Mouse (Mus musculus) layer of hippocampus, postnatal 14 days (tissue): Measurements from ENCODE around the gene Dnm2. TPM values are rescaled to one million over a fixed set of nuclear protein-coding genes. Genes with fewer than 3 reads are reported as not detected.

Source experiments
- DNase-seq, 2 experiments: peaks; one replicate each; pipeline ENCODE4 v3.0.0; 2021 to 2022; ENCODE audit warnings: low spot score in 2 of 2, mixed read lengths in 1 of 2
- long read RNA-seq, 2 experiments: library from polyadenylated mRNA; stranded (forward); transcript quantifications; one replicate each; pipeline ENCODE4 v2.0.0; 2021
- total RNA-seq, 2 experiments: library from RNA; stranded (reverse); gene quantifications; 2 replicates each; pipeline ENCODE4 v1.2.3; 2021

The Dnm2 gene
- 10 to 100 TPM; 70.0 to 77.2 TPM for total RNA-seq
- long read RNA-seq, experiment 1, transcript Dnm2-201 (21 exons, 3,502 nt) = major isoform, 5 of 87 reads
- long read RNA-seq, experiment 1, partial matches to known transcripts = 6 of 87 reads
- long read RNA-seq, experiment 1, other reads (novel, unspliced or antisense) = 68 of 87 reads
- long read RNA-seq, experiment 2, transcript Dnm2-202 (20 exons, 3,450 nt) = minor isoform, 6 of 101 reads
- long read RNA-seq, experiment 2, transcript Dnm2-211 (21 exons, 3,510 nt) = minor isoform, 6 of 101 reads
- long read RNA-seq, experiment 2, transcript Dnm2-201 (21 exons, 3,502 nt) = major isoform, 9 of 101 reads
- long read RNA-seq, experiment 2, partial matches to known transcripts = 9 of 101 reads
- long read RNA-seq, experiment 2, other reads (novel, unspliced or antisense) = 70 of 101 reads

GRCm38 (mm10) chr9:21424631-21425555 lies at the start of gene Dnm2:
Gene Dnm2, plus strand, starts transcription at chr9:21424908.
- peak; percentile 100 for DNase-seq

GRCm38 (mm10) chr9:21379195-21379594 lies 45.5 kb upstream of the Dnm2 start:
- DNase-seq = no peak

GRCm38 (mm10) chr9:21380868-21381267 lies 43.8 kb upstream of the Dnm2 start:
- peak in 1 of 2 experiments; percentile 43 for DNase-seq

- no peak for DNase-seq
Observed at GRCm38 (mm10) chr9:21383966-21384365, 40.7 kb upstream of the Dnm2 start.

GRCm38 (mm10) chr9:21392646-21393175 lies 32.0 kb upstream of the Dnm2 start:
- DNase-seq = no peak

- no peak for DNase-seq
Observed at GRCm38 (mm10) chr9:21395692-21396091, 29.0 kb upstream of the Dnm2 start.

- DNase-seq = no peak
Observed at GRCm38 (mm10) chr9:21397170-21397569, 27.5 kb upstream of the Dnm2 start.

- DNase-seq = no peak
Observed at GRCm38 (mm10) chr9:21401042-21401441, 23.7 kb upstream of the Dnm2 start.

GRCm38 (mm10) chr9:21402764-21403253 lies 21.9 kb upstream of the Dnm2 start:
- no peak for DNase-seq

- DNase-seq = no peak
Observed at GRCm38 (mm10) chr9:21403745-21404144, 21.0 kb upstream of the Dnm2 start.

GRCm38 (mm10) chr9:21405525-21405924 lies 19.2 kb upstream of the Dnm2 start:
- no peak for DNase-seq

- no peak for DNase-seq
Observed at GRCm38 (mm10) chr9:21407951-21408350, 16.8 kb upstream of the Dnm2 start.

- DNase-seq = no peak
Observed at GRCm38 (mm10) chr9:21408624-21409023, 16.1 kb upstream of the Dnm2 start.

- DNase-seq = peak; percentile 84 to 90
Observed at GRCm38 (mm10) chr9:21409592-21410317, 15.0 kb upstream of the Dnm2 start.

- DNase-seq = peak; percentile 81 to 90
Observed at GRCm38 (mm10) chr9:21411669-21412550, 12.8 kb upstream of the Dnm2 start, which contains the start of gene Qtrt1. Gene Qtrt1, plus strand, starts transcription at chr9:21411837.

- DNase-seq = no peak
Observed at GRCm38 (mm10) chr9:21417866-21418265, 6.8 kb upstream of the Dnm2 start.

- no peak for DNase-seq
Observed at GRCm38 (mm10) chr9:21419646-21420045, 5.1 kb upstream of the Dnm2 start.

- no peak for DNase-seq
Observed at GRCm38 (mm10) chr9:21425556-21425945, 843 bp downstream of the Dnm2 start.

- no peak for DNase-seq
Observed at GRCm38 (mm10) chr9:21426013-21426412, 1.3 kb downstream of the Dnm2 start.

GRCm38 (mm10) chr9:21426525-21426924 lies 1.8 kb downstream of the Dnm2 start:
- no peak for DNase-seq
